Mouse (Mus musculus) kidney, postnatal 36 days (tissue): Measurements from ENCODE around the gene Gabra2.

Source experiments
- DNase-seq, 2 experiments: peaks; one replicate each; pipeline ENCODE4 v3.0.0; 2021 to 2022; ENCODE audit warnings: mixed read lengths in 2 of 2

Gabra2 gene

DNA sequence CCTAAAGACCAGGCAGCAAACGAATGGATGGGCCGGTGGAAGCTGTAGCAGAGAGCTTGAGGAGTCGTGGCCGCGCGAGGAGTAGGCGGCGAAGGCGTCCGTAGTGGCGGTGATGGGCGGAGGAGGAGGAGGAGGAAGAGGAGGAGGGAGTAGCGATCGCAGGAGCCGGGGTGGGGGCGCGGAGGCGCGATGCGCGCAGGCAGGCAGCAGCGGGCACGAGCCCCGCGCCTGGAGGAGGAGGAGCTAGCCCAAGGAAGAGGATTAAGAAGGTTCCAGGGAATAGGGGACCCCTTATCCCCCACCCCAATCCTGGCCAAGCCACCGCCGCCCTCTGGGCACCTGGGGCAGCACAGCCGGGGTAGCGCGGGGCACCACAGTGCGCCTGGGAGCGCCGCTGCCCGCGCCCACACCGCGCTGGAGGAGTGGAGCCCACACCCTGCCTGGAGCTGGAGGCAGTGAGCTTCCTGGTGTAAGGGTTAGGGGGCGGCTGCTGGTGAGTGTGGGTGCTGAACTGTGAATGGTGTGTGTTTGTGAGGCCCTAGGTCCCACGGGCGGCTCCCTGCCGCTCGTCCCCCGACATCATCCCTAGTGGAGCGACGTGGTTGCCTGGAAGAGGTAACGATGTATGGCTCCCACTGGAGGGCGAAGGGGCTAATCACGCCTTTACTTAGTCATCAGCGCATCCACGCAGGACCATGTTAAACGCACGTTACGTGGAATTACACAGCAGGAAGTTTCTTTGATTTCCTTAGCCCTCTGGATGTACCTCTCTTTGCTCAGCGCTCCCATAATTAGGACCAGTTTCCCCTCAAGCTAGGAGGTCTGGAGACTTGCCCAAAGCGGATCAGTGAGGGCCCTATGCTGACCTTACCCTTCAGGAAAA is at the start of gene Gabra2:
TSS of gene Gabra2 (minus strand) at position 125 of the 883 bp plus-strand sequence.
- peak in 1 of 2 experiments; percentile 10 for DNase-seq

- DNase-seq: no peak
Measured at GRCm38 (mm10) chr5:71136691-71137090, 41.0 kb upstream of the Gabra2 start.

- no peak for DNase-seq
Measured at GRCm38 (mm10) chr5:71135840-71136239, 40.2 kb upstream of the Gabra2 start.

DNA sequence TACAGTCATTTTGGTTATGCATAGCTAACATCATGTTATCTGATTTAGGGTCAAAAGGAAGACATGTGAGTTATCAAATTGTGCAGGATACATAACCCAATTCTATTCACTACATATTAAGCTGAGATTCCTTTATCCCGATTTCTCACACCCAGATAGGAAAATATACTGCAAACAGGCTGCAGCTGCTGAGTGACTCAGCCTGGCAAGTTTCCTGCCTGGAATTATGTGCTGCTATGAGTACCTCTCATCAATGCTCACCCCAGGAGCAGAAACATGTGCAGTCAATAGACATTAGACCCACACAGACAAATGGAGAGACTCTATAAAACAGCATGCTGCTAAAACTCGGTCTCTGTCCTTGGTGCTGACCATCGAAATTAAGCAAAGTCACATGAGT is 32.1 kb upstream of the Gabra2 start:
- DNase-seq: no peak

- no peak for DNase-seq
Measured at GRCm38 (mm10) chr5:71115216-71115615, 19.6 kb upstream of the Gabra2 start.

GRCm38 (mm10) chr5:71095180-71095579 is 469 bp downstream of the Gabra2 start:
- peak in 1 of 2 experiments; percentile 12 for DNase-seq

DNA sequence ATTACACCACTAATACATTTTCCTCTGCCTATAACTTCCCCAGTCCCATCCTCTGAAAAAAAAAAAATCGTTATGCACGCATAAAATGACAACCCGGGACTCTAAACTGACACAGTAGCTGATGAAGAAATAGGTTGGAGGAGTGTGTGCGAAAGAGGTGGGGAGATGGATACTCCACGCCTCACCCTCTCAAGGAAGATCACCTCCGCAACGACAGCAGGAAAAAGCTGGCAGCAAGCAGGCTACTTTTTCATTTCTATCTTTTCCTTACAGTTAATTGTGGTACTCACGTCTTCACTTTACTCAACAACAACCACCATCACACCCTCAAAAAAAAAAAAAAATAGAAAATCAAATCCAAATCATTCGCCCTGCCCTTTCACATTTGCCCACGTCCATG is 873 bp downstream of the Gabra2 start:
- no peak for DNase-seq

DNA sequence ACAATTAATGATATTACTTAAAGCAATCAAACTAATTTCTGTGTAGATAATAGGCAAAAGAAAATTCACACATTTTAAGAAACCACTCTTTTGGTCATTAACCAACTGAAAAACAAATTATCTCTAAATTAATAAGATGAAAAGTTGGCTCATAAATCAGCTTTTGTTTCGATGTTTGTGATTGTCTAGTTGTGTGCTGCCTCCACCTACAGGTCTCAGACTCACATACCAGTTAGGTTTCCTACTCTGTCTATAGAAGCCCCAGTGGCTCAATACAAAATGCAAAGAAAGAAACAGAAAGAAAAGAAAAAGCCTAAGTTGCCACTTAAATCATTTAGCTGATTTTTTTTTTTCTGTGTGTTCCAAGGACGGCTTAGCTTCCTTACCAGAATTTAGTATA is 1.8 kb downstream of the Gabra2 start:
- DNase-seq: no peak

DNA sequence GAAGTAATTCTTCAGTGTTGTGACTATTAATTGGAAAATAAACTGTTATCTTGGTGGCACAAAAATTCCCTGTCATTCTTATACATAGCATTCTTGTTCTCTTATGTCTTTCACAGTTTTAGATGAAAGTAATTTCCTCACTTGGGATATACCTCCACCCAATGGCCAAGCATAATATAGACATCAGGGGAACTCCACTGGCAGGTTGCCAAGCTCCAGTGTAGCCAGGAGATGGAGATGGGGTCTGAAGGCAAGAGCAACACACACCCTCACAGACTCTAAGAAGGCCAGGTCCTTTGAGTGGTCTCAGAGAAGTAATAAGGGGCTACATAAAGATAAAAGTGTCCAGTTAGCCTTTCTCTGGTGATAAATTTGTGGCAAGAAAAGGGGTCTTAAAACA is 3.2 kb downstream of the Gabra2 start:
- peak in 1 of 2 experiments; percentile 4 for DNase-seq

DNA sequence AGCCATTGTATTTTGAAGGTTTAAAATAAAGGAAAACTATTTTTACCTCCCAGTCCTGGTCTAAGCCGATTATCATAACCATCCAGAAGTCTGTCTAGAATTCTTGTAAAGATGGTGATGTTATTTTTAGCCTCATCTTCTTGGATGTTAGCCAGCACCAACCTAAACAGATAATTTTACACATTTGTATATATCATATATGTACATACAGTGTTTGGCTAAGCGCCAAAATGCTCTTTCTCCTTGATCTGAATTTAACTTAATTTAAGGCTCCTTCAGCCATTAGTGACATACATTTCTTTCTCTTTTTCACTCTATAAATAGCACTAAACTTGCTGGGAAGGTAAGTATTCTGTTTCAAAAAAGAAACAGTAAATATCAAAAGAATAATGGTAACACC is 3.7 kb downstream of the Gabra2 start:
- DNase-seq: no peak

GRCm38 (mm10) chr5:71078861-71079260 is 16.8 kb downstream of the Gabra2 start:
- no peak for DNase-seq

DNA sequence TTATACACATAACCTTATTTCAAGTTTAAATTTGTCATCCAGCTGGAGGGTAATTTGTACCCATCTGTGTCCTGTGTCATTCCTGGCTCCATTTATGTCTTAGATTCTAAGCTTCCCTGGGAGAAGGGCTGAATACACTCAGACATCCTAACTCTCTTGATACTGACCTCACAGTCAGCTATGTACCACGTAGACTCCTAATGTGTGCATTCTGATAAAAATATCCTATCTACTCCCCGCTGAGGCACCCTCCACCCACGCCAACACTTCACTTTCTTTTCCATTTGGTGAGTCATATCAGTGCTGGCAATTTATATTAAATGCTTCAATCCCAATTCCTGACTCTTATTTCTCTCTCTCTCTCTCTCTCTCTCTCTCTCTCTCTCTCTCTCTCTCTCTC is 34.0 kb downstream of the Gabra2 start:
- DNase-seq: no peak

- peak in 1 of 2 experiments; percentile 1 for DNase-seq
Measured at GRCm38 (mm10) chr5:71058047-71058446, 37.6 kb downstream of the Gabra2 start.

DNA sequence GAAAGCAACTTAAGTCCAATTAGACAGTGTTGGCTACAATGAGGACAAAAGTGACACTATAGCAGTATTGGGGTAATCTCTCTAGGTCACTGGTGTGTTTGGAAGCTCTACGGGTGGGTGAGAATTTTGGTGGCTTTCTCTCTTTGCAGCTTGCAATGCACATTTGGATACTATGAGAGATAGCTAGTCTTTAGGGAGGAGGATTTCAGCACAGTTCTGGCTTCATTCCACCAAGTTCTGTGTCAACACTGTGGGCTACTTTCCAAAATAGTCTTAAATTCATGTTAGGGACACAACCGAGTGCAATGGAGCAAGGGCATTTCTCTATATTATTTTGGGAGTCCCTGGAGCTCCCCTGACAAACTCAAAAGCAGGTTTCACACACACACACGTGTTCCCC is 58.3 kb downstream of the Gabra2 start:
- DNase-seq: no peak

- DNase-seq: no peak
Measured at GRCm38 (mm10) chr5:71025956-71026355, 69.7 kb downstream of the Gabra2 start.

GRCm38 (mm10) chr5:71011751-71012150 is 83.9 kb downstream of the Gabra2 start:
- no peak for DNase-seq

DNA sequence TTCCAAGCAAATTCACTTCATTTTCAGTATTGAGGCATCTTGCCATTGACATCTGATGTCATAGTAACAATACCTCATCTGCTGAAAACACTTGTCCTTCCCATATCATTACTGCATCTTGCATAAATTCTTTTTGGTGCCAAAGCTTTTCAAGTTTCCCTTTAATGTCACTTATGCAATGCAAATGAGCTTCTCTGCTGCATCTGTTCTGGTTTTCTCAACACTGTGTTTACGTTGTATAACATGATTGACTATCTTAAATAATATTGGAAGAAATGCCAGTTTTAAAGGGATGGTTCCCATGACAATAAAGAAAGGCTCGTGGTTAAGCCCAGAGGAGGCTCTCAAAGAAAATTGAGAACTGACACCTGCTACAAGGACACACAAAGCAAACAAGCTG is 84.4 kb downstream of the Gabra2 start:
- no peak for DNase-seq

- DNase-seq: no peak
Measured at GRCm38 (mm10) chr5:71010797-71011196, 84.9 kb downstream of the Gabra2 start.

GRCm38 (mm10) chr5:70995617-70996325 is 99.9 kb downstream of the Gabra2 start:
- no peak for DNase-seq

DNA sequence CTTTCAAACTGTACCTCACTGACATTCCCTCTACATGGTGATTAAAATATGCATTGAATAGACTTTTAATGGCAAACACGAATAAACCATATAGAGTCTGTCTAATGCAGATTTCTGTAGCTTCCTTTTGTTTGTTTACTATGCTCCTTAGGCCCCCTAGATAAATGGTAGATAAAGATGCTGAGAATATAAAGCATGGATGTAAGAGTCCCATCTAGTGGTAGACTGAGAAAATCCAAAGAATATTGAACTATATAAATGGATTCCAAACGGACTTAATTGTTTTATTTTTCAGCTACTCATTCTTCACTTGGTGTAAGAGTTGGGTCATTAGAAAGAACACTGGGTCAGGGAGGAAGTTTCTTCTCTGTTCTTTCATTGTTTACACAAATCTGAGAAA is 102.4 kb downstream of the Gabra2 start:
- no peak for DNase-seq

GRCm38 (mm10) chr5:70990891-70991290 is 104.8 kb downstream of the Gabra2 start:
- no peak for DNase-seq
